19 mouse cellular contexts compared by ENCODE assay signal in the genomic region with DNA sequence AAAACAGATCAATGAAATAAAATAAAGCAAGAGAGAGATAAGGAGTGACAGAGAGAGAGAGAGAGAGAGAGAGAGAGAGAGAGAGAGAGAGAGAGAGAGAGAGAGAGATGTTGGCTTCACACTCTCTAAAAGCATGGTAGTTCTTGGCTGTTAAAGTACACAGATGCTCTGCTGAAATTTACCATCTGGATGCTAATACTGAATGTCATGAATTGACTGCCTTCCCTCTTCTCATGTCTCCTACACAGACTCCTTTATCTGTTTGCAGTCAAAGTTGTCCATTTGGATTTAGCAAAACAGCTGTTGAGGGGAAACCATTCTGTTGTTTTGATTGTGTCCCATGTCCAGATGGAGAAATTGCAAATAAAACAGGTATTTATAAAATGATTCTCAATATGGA. TPM values are rescaled to one million over a fixed set of nuclear protein-coding genes. Genes with fewer than 3 reads are reported as not detected.
DNase-seq lines count a peak whose midpoint lies in the region; ATAC-seq and TF ChIP-seq lines count a peak whose summit lies in the region.
"Not testable (repeated sequence)": the region's sequence is repeated elsewhere in the genome, so short reads cannot be mapped to it uniquely, and the experiment has no call there.
"Had no signal": no experiment of that assay in that cellular context is flagged by ENCODE, and none has a peak within 500 bp of the region (broad histone marks: within the 10 kb centered on the region; RNA-seq: fewer than 3 reads in every experiment).

No protein-coding gene starts in this region.

- TF ChIP-seq CTCF in layer of hippocampus, adult 2 months (conservative IDR thresholded peaks at IDR 0.05) = not testable (repeated sequence)

- not testable (repeated sequence) for H3K36me3 ChIP-seq in forebrain, embryonic 13.5 days (ENCODE audit: poor library complexity, severe bottlenecking); forebrain, embryonic 16.5 days (ENCODE audit: control insufficient read depth, insufficient read depth)

- DNase-seq in brain, adult 2 months (ENCODE audit: low read depth, low spot score) = peak; percentile 29
- peak; percentile 15 for DNase-seq in layer of hippocampus, adult 11-12 months (ENCODE audit: low spot score)
- DNase-seq in layer of hippocampus, adult 2 months (ENCODE audit: low spot score in 2 of 2) = peak; percentile 33 to 41
- peak; percentile 57 for DNase-seq in layer of hippocampus, adult 9-10 months (ENCODE audit: low spot score)
- DNase-seq in telencephalon, adult 2 months (ENCODE audit: low read depth, low spot score) = peak; percentile 13

- H3K9ac ChIP-seq in forebrain, embryonic 13.5 days; forebrain, embryonic 16.5 days (replicated peaks; ENCODE audit: low read depth, low read length): not testable (repeated sequence)

- H3K9me3 ChIP-seq in forebrain, embryonic 13.5 days (replicated peaks); forebrain, embryonic 16.5 days (ENCODE audit: control insufficient read depth, low read length): not testable (repeated sequence)

- H3K4me1 ChIP-seq in forebrain, embryonic 13.5 days; forebrain, embryonic 16.5 days (replicated peaks; ENCODE audit: control insufficient read depth, insufficient read depth, low read length): not testable (repeated sequence)

- not testable (repeated sequence) for H3K27me3 ChIP-seq in forebrain, embryonic 13.5 days; forebrain, embryonic 16.5 days (replicated peaks; ENCODE audit: control insufficient read depth, insufficient read depth, low read length)

- H3K4me3 ChIP-seq in forebrain, embryonic 13.5 days; forebrain, embryonic 16.5 days (replicated peaks; ENCODE audit: low read length); layer of hippocampus, adult 2 months: not testable (repeated sequence)

- peak; percentile 41; the same call in 1 of the 2 replicates for ATAC-seq in forebrain, embryonic 13.5 days
- ATAC-seq in forebrain, embryonic 16.5 days = peak; percentile 75

- not testable (repeated sequence) for H3K4me2 ChIP-seq in forebrain, embryonic 13.5 days; forebrain, embryonic 16.5 days (ENCODE audit: low read length)

- not testable (repeated sequence) for H3K27ac ChIP-seq in forebrain, embryonic 13.5 days; forebrain, embryonic 16.5 days (ENCODE audit: low read length); layer of hippocampus, adult 2 months

RNA-seq across cellular contexts. Expression of gene Vmn2r26, which starts 29.2 kb away (rescaled TPM):
- not detected in 2 replicates for polyA plus RNA-seq in forebrain, embryonic 13.5 days (2015; fragmentation: Nextera tagmentation; extraction: Ambion mirVana)
- polyA plus RNA-seq in forebrain, embryonic 16.5 days (2015; fragmentation: Nextera tagmentation; extraction: Ambion mirVana) = not detected in 2 replicates
- total RNA-seq in layer of hippocampus, adult 2 months (2021) = not detected
- total RNA-seq: adrenal gland, postnatal 14 days; adrenal gland, postnatal 36 days; CH12.LX had no signal
- polyA plus RNA-seq: activated CD4-positive, CD25-positive, alpha-beta regulatory T cell, adult 4 months; cerebellum, adult 2 months; cortical plate, adult 2 months; embryonic facial prominence, embryonic 10.5 days; embryonic facial prominence, embryonic 12.5 days; forebrain, embryonic 11.5 days; forebrain, embryonic 15.5 days; G1E; Patski had no signal
